Mouse (Mus musculus) limb, embryonic 11.5 days (tissue): ENCODE data around the gene Rab3il1. TPM values are rescaled to one million over a fixed set of nuclear protein-coding genes. Genes with fewer than 3 reads are reported as not detected.

Source experiments
- ATAC-seq: fragments of 200-750 bp; cut with Nextera tagmentation; 2 replicates; pipeline ENCODE4 v1.8.0; 2017; ENCODE audit warnings: low read depth; ENCODE audit not compliant: insufficient number of reproducible peaks, low FRiP score, low TSS enrichment
- DNase-seq: peaks from one replicate; pipeline ENCODE4 v3.0.0-alpha.2; 2015; ENCODE audit warnings: low spot score
- H3K27ac ChIP-seq: fragments of 300-500 bp; sonication (generic); replicated peaks from 2 replicates; pipeline ENCODE4 v1.5.1; 2014; ENCODE audit warnings: low read depth, mild to moderate bottlenecking, low read length
- H3K27me3 ChIP-seq: fragments of 300-500 bp; sonication (generic); 2 replicates; pipeline ENCODE4 v1.6.1; 2014; ENCODE audit warnings: mild to moderate bottlenecking, low read length, mixed read lengths; ENCODE audit not compliant: control insufficient read depth, insufficient read depth
- H3K36me3 ChIP-seq: fragments of 300-500 bp; sonication (generic); 2 replicates; pipeline ENCODE4 v1.6.1; 2014; ENCODE audit warnings: mild to moderate bottlenecking, low read length, moderate library complexity, mixed read lengths; ENCODE audit not compliant: control insufficient read depth, insufficient read depth
- H3K4me1 ChIP-seq: fragments of 300-500 bp; sonication (generic); 2 replicates; pipeline ENCODE4 v1.6.1; 2014; ENCODE audit warnings: low read length, mixed read lengths; ENCODE audit not compliant: control insufficient read depth, insufficient read depth
- H3K4me2 ChIP-seq: fragments of 300-500 bp; sonication (generic); 2 replicates; pipeline ENCODE4 v1.6.1; 2014; ENCODE audit warnings: low read depth, mild to moderate bottlenecking, moderate library complexity; ENCODE audit not compliant: severe bottlenecking
- H3K4me3 ChIP-seq: fragments of 300-500 bp; sonication (generic); 2 replicates; pipeline ENCODE4 v1.5.1; 2014; ENCODE audit warnings: low read depth, low read length
- H3K9ac ChIP-seq: fragments of 300-500 bp; sonication (generic); 2 replicates; pipeline ENCODE4 v1.6.1; 2014; ENCODE audit warnings: mild to moderate bottlenecking, low read length
- H3K9me3 ChIP-seq: fragments of 300-500 bp; sonication (generic); 2 replicates; pipeline ENCODE4 v1.6.1; 2016; ENCODE audit warnings: low read length; ENCODE audit not compliant: control insufficient read depth
- WGBS: fragments of 180-500 bp; shearing (Covaris S2); extraction: QIAGEN DNeasy Blood & Tissue Kit; methylation state at CpG from one replicate; pipeline ENCODE4 v1.1.7; 2014; 5-methylcytosine and 5-hydroxymethylcytosine counted together
- polyA plus RNA-seq: library from polyadenylated mRNA; unstranded; fragments of >200 nt; fragmentation: Nextera tagmentation; extraction: Ambion mirVana; gene quantifications from 2 replicates; pipeline ENCODE4 v1.2.1, GENCODE M21; 2014

Gene Rab3il1
- polyA plus RNA-seq, 1 experiment from 2014 or later: 44.5 TPM

DNA sequence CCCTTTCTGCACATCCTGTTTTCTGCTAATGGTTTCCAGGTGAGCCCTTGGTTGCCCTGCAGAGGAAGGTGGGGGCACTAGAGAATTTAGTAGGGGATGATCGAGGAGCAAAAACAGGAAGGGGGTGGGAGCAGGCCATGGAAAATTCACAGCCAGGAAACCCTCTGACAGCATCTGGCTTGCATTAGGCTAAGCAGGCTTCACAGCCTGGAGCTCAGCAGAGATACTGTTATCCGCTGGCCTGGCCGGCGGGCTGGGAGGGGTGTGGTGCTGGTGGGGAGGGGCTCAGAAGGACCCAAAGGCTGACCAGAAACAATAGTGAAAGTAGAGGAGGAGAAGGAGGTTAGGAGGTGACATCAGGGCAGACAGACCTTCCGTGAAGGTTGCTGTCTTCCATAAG is 12.4 kb downstream of the Rab3il1 start:
- no peaks in the 10 kb centered on the region for H3K9me3 ChIP-seq
- no peak overlapping the region for H3K4me3 ChIP-seq
- peaks cover 39% of the 10 kb centered on the region for H3K4me1 ChIP-seq
- no peak overlapping the region for H3K4me2 ChIP-seq
- peak; percentile 75 for ATAC-seq
- no peaks in the 10 kb centered on the region for H3K36me3 ChIP-seq
- 3% methylated on average over 5 of the region's 5 CpGs for WGBS
- H3K27ac ChIP-seq: peak overlapping the region; percentile 97
- no peaks in the 10 kb centered on the region for H3K27me3 ChIP-seq
- DNase-seq: peak; percentile 88
- H3K9ac ChIP-seq: no peak overlapping the region

DNA sequence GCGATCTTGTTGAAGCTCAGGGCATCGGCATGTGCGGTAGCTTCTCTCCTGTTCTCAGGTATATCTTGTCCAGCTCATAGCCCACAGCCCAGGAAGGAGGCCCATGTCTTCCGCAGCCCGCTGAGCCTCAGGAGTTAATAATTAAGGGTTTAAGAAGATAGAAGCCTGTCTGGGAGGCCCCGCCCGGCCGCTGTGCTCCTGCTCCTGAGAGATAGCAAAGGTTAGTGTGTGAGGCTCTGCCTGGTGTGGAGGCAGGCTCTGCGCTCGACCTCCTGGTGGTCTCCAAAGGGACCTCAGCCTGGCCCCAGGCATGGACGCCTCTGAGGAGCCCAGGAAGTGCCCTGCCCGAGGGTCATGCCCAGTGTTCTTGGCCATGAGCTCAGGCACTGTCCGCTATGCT is 13.4 kb downstream of the Rab3il1 start:
- Histone ChIP-seq H3K9me3 (no peaks in the 10 kb centered on the region), H3K4me1 (peaks cover 47% of the 10 kb centered on the region), H3K27ac (peak overlapping the region; percentile 97; the same call in 1 of the 2 replicates), H3K36me3 (no peaks in the 10 kb centered on the region), H3K4me3 (no peak overlapping the region), H3K4me2 (no peak overlapping the region), H3K27me3 (no peaks in the 10 kb centered on the region), H3K9ac (no peak overlapping the region)
- ATAC-seq: no peak
- 72% methylated on average over 13 of the region's 13 CpGs for WGBS
- no peak for DNase-seq

DNA sequence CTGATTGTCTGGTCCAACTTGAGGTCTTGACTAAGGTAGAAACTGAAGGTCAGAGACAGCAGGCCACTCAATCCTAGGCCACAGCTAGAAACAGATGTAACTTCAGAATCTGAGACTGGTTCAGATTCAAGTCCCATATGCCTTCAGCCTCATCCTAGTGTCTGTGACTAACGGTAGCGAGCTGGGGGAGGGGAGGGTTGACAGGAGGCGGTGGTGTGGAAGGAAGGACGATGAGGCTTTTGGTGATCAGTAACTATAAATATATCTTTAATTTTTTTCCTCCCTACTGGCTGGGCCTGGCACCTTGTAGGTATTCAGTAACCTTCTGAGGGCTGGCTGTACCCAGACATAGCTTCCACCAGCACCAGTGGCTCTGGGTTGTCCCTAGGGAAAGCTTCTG is 14.0 kb downstream of the Rab3il1 start:
- H3K9ac ChIP-seq: no peak overlapping the region

DNA sequence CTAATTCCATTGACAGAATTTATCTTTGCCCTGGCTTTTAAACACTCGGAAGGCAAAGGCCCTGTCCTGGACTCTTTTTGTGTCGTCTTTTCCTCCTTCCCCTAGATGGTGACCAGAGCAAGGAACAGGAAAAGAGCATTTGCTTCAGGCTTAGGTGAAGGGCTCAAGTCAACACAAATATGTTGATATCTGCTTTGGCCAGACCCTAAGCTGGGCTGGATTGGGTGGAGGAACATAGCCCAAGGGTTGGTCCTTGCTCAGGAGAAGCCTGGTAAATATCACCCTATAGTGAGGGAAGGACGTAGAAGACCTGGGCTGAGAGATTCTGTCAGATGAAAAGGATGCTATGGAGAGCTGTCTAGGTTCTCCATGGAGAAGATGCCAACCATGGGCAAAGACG is 14.7 kb downstream of the Rab3il1 start:
- H3K27ac ChIP-seq: no peak overlapping the region
- no peak for DNase-seq
- 88% methylated on average over 4 of the region's 4 CpGs for WGBS

More for the DNA sequence above, 14.0 kb downstream of the Rab3il1 start:
- H3K4me3 ChIP-seq: no peak overlapping the region
- no peak overlapping the region for H3K4me2 ChIP-seq
- H3K36me3 ChIP-seq: no peaks in the 10 kb centered on the region
- H3K9me3 ChIP-seq: no peaks in the 10 kb centered on the region
- H3K4me1 ChIP-seq: peaks cover 47% of the 10 kb centered on the region
- no peaks in the 10 kb centered on the region for H3K27me3 ChIP-seq
- DNase-seq (no peak), ATAC-seq (no peak)
- WGBS: 80% methylated on average over 4 of the region's 4 CpGs
- H3K27ac ChIP-seq: no peak overlapping the region

DNA sequence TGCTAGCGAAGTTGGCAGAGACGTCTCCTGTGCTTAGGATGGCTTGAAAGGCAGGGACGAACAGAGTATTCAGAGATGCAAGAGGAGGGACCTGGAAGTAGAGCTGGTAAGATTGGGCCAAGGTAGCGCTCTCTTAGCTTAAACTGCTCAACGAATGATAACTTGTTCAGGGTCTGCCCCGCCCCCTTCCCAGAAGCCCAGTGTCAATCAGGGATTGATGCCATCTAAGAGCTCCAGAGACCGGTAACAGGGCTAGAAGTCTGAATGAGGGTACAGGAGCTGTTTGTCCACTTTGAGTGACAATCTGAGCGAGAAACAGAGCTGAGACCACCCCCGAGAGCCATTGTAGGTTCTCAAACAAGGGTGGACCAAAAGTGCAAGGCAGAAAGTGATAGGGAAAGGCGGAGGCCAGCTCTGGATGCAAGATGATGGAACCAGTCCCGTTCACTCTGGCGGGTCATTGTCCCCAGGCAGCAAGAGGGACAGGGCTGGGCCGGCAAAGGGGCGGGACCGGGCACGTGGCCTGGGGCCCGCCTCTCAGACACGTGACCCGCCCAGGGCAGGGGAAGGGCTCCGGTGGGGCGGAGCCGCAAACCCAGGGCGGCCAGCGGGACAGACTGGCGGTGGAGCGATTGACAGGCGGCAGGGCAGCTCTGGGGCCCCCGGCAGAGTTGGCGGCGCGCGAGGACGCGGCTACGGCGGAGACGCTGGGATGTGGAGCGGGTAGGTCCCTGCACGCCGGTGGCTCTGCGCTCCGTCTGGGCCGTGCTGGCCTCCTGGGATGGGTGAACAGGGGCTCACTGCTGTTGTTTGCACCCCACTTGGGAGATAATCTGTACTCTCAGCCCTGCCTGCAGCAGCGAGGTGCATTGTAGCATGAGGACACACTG is 16.4 kb downstream of the Rab3il1 start:
- peak overlapping the region; percentile 94 for H3K4me2 ChIP-seq
- no peaks in the 10 kb centered on the region for H3K36me3 ChIP-seq
- no peaks in the 10 kb centered on the region for H3K9me3 ChIP-seq
- WGBS: 5% methylated on average over 44 of the region's 44 CpGs
- H3K4me1 ChIP-seq: peaks cover 41% of the 10 kb centered on the region
- peak overlapping the region; percentile 50 for H3K4me3 ChIP-seq
- DNase-seq (peak; percentile 91), ATAC-seq (peak; percentile 89)
- H3K9ac ChIP-seq: peak overlapping the region; percentile 66
- peak overlapping the region; percentile 65 for H3K27ac ChIP-seq
- H3K27me3 ChIP-seq: no peaks in the 10 kb centered on the region

More for the DNA sequence above, 14.7 kb downstream of the Rab3il1 start:
- Histone ChIP-seq H3K27me3 (no peaks in the 10 kb centered on the region), H3K36me3 (no peaks in the 10 kb centered on the region), H3K4me3 (no peak overlapping the region), H3K9ac (no peak overlapping the region), H3K4me2 (no peak overlapping the region), H3K9me3 (no peaks in the 10 kb centered on the region), H3K4me1 (peaks cover 47% of the 10 kb centered on the region)
- ATAC-seq: no peak

DNA sequence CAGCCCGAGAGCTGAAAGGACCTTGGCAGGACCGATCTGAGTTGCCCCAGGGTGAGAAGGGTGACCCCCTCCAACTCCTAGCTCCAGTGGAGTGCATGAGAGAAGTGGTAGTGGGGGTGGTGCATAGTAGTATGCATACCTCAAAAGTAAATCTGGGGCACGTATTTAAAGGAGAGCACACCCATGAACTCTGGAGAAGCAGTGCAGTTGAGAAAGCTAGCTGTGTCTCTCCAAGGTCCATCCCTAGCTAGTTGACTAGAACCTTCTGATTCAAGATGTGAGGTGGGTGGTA is 17.0 kb downstream of the Rab3il1 start:
- DNase-seq (no peak), ATAC-seq (no peak)
- peak overlapping the region; percentile 94 for H3K4me2 ChIP-seq
- H3K4me3 ChIP-seq: peak overlapping the region; percentile 50
- H3K27me3 ChIP-seq: no peaks in the 10 kb centered on the region
- H3K9me3 ChIP-seq: no peaks in the 10 kb centered on the region
- 1% methylated on average over 3 of the region's 3 CpGs for WGBS
- 0 out of 2 replicates have a peak overlapping the region, but pooled peaks have one; percentile 30 for H3K27ac ChIP-seq
- peak overlapping the region; percentile 66 for H3K9ac ChIP-seq
- H3K36me3 ChIP-seq: no peaks in the 10 kb centered on the region
- H3K4me1 ChIP-seq: peaks cover 35% of the 10 kb centered on the region

DNA sequence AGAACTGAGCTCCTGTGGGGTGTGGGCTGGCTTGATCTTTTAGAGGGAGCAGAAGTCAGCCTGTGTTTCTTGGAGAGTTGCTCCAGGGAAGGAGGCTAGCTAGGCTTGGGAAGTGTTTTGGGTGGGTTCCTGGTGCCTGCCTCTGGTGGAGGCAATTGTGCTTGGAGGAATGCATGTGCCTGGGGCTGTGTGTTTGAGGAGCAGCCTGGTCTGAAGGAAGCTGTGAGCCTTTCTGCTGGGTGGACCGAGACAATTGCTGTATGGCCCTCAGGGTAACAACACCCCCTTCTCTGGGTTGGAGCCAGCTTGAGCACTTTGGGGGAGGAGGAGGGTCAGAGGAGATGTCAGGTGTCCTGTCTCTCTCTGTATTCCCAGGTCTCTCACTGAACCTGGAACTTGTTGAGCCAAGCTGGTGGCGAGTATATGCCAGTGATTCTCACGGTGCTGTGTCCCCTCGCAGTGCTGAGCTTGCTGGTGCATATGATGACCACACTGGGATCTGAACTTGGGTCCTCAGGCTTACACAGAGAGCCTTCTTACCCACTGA is 17.8 kb downstream of the Rab3il1 start:
- 62% methylated on average over 4 of the region's 4 CpGs for WGBS
- DNase-seq (no peak), ATAC-seq (no peak)
- peak overlapping the region; percentile 94 for H3K4me2 ChIP-seq
- no peaks in the 10 kb centered on the region for H3K27me3 ChIP-seq
- no peaks in the 10 kb centered on the region for H3K9me3 ChIP-seq
- peak overlapping the region; percentile 43; the same call in 1 of the 2 replicates for H3K9ac ChIP-seq
- H3K36me3 ChIP-seq: no peaks in the 10 kb centered on the region
- H3K27ac ChIP-seq: no peak overlapping the region
- H3K4me3 ChIP-seq: peak overlapping the region; percentile 50
- peaks cover 29% of the 10 kb centered on the region for H3K4me1 ChIP-seq

DNA sequence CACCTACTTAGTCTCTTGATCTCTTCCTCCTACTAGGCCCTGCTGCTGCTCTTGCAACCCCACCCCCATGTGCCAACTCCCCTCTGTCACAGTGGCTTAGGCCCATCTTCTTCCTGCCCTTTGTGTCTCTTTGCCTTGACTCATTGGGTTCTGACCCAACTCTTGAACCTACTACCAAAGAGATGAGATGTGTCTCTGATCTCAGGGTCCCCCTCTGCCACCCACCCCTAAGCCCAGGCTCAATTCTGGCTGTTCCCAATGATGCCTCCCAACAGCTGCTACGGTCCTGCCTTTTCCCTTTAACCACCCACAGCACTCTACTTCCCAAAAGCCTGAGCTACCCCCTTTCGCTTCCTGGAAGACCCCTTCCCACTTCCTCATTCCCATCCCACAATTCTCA is 20.5 kb downstream of the Rab3il1 start:
- Histone ChIP-seq H3K27me3 (no peaks in the 10 kb centered on the region), H3K4me2 (no peak overlapping the region), H3K4me1 (peaks cover 25% of the 10 kb centered on the region), H3K27ac (no peak overlapping the region), H3K9me3 (no peaks in the 10 kb centered on the region), H3K9ac (no peak overlapping the region), H3K4me3 (no peak overlapping the region), H3K36me3 (no peaks in the 10 kb centered on the region; the same call in 1 of the 2 replicates)
- WGBS: 93% methylated on average over 2 of the region's 2 CpGs
- DNase-seq (no peak), ATAC-seq (no peak)
